Mouse (Mus musculus): ENCODE measurements around the gene Olfr503. TPM values are rescaled to one million over a fixed set of nuclear protein-coding genes. Genes with fewer than 3 reads are reported as not detected.
"Not testable (repeated sequence)": the region's sequence is repeated elsewhere in the genome, so short reads cannot be mapped to it uniquely, and the experiment has no call there.

The Olfr503 gene
- total RNA-seq (2018; cell fraction: chromatin; rRNA removed): not detected
- not detected for total RNA-seq (2018; cell fraction: cytosol; rRNA removed)
- total RNA-seq (2018; cell fraction: nucleus; rRNA removed): not detected
- not detected in 3 replicates for polyA plus RNA-seq (2018)

DNA sequence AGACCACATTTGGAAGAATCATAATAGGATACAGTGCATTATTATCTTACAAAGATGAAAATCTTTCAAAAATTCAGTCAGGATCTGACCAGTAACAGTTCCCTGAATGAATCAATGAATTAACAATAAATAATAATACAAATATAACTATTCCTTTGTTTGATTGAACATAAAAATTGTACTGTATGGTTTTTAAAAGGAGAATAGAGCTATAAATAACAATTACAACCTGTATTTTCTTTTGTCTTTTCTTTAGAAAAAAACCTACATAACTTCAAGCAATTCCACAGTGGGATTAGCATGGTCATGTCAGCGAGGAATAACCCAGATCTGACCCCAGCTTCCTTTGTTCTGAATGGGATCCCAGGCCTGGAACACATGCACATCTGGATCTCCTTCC, at the start of gene Olfr503:
Gene Olfr503 (plus strand): TSS at position 301 of the 400 bp plus-strand sequence.
- H3K36me3 ChIP-seq (ENCODE audit: inconsistent target); H3K27ac ChIP-seq; H3K79me2 ChIP-seq (ENCODE audit: inconsistent target); H3K4me3 ChIP-seq (ENCODE audit: inconsistent target): not testable (repeated sequence)
- whole genome bisulfite sequencing (ENCODE audit: missing documents): 13% methylated on average over 1 of the region's 1 CpGs

- no peaks in the 10 kb centered on the region for H3K79me2 ChIP-seq (ENCODE audit: inconsistent target)
- no peak within 1 kb of the TSS for H3K27ac ChIP-seq
- no peak within 1 kb of the TSS for H3K4me3 ChIP-seq (ENCODE audit: inconsistent target)
- WGBS (ENCODE audit: missing documents): 79% methylated on average over 1 of the region's 1 CpGs
- H3K36me3 ChIP-seq (ENCODE audit: inconsistent target): no peaks in the 10 kb centered on the region
These were observed 19.4 kb upstream of the Olfr503 start, which contains the start of gene Olfr502 for GRCm38 (mm10) chr7:108524965-108525364. TSS of gene Olfr502 (minus strand) at chr7:108525065.

GRCm38 (mm10) chr7:108542416-108542815, 1.9 kb upstream of the Olfr503 start:
- WGBS (ENCODE audit: missing documents): 91% methylated on average over 13 of the region's 13 CpGs
- no peak overlapping the region for H3K27ac ChIP-seq
- H3K4me3 ChIP-seq (ENCODE audit: inconsistent target): no peak overlapping the region
- H3K79me2 ChIP-seq (ENCODE audit: inconsistent target): no peaks in the 10 kb centered on the region
- no peaks in the 10 kb centered on the region for H3K36me3 ChIP-seq (ENCODE audit: inconsistent target)

DNA sequence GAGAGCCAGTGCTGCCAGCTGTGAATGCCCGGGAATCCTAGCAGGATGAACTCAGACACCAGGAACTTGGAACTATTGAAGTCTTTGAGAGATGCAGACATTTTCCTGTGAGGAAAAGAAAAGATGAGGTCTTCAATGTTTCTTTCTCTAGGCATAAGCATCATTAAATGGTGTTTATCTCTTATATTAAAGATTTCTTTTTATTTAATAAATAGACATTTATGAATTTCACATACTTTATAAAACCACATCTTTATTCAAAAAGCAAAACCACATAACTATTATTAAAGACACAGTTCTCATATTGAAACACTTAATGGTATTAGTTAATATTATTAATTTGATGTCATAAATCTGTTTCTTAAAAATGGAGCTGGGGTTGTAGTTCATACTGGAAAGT, 21.4 kb downstream of the Olfr503 start, which contains the start of gene Olfr504:
Gene Olfr504 (minus strand): TSS at position 101 of the 400 bp plus-strand sequence.
- WGBS (ENCODE audit: missing documents): 78% methylated on average over 1 of the region's 1 CpGs
- no peaks in the 10 kb centered on the region for H3K36me3 ChIP-seq (ENCODE audit: inconsistent target)
- H3K27ac ChIP-seq: no peak within 1 kb of the TSS
- no peaks in the 10 kb centered on the region for H3K79me2 ChIP-seq (ENCODE audit: inconsistent target)
- H3K4me3 ChIP-seq (ENCODE audit: inconsistent target): no peak within 1 kb of the TSS

DNA sequence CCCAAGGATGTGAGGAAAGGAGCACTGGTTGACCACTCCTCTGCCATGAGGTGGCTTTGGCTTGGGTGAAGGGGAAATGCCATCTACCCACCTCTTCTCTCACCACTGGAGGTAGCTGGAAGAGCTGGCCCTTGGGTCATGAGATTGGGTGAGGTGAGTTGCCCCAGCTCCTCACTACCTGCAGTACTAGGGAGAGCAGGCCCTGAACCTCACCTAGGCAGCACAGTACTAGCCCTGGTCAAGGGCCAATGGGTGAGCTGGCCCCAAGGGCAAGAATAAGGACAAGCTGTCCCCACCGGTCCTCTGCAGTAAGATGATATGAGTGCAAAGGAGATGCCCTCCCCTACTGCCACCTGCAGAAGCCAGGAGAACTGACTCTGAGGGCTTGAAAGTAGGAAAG, 45.5 kb downstream of the Olfr503 start:
- Histone ChIP-seq H3K36me3 (ENCODE audit: inconsistent target) (no peaks in the 10 kb centered on the region), H3K4me3 (ENCODE audit: inconsistent target) (no peak overlapping the region), H3K27ac (no peak overlapping the region), H3K79me2 (ENCODE audit: inconsistent target) (no peaks in the 10 kb centered on the region)
- 94% methylated on average over 1 of the region's 1 CpGs for WGBS (ENCODE audit: missing documents)

Other genes starting within 250 kb of the Olfr503 start
- gene Olfr491, start 231.1 kb upstream of the Olfr503 start, polyA plus RNA-seq (2018): not detected in 3 replicates
- gene Olfr492, start 220.9 kb upstream of the Olfr503 start, polyA plus RNA-seq (2018): not detected in 3 replicates
- not detected in 3 replicates for gene Olfr493, start 197.5 kb upstream of the Olfr503 start, polyA plus RNA-seq (2018)
- not detected in 3 replicates for gene Olfr494, start 179.2 kb upstream of the Olfr503 start, polyA plus RNA-seq (2018)
- gene Olfr495, start 151.4 kb upstream of the Olfr503 start, polyA plus RNA-seq (2018): not detected in 3 replicates
- gene Olfr497, start 124.1 kb upstream of the Olfr503 start, polyA plus RNA-seq (2018): not detected in 3 replicates
- not detected in 3 replicates for gene Olfr498, start 79.2 kb upstream of the Olfr503 start, polyA plus RNA-seq (2018)
- gene Olfr502, start 19.5 kb upstream of the Olfr503 start, polyA plus RNA-seq (2018): not detected in 3 replicates
- not detected in 3 replicates for gene Olfr504, start 21.3 kb downstream of the Olfr503 start, polyA plus RNA-seq (2018)
- gene Olfr506, start 66.3 kb downstream of the Olfr503 start, polyA plus RNA-seq (2018): not detected in 3 replicates
- not detected in 3 replicates for gene Olfr507, start 77.3 kb downstream of the Olfr503 start, polyA plus RNA-seq (2018)
- gene Olfr508, start 85.5 kb downstream of the Olfr503 start, polyA plus RNA-seq (2018): not detected in 3 replicates
- not detected in 3 replicates for gene Olfr509, start 107.4 kb downstream of the Olfr503 start, polyA plus RNA-seq (2018)
- not detected in 3 replicates for gene Olfr510, start 121.9 kb downstream of the Olfr503 start, polyA plus RNA-seq (2018)
- not detected in 3 replicates for gene Olfr512, start 168.8 kb downstream of the Olfr503 start, polyA plus RNA-seq (2018)
- not detected in 3 replicates for gene Olfr513, start 206.4 kb downstream of the Olfr503 start, polyA plus RNA-seq (2018)